Mouse (Mus musculus) olfactory bulb, adult 2 months (tissue): Measurements from ENCODE around the gene Ascc1.

ENCODE experiments used
- CTCF ChIP-seq: fragments of 200-500 bp; IDR thresholded peaks from 2 replicates; pipeline ENCODE4 v1.5.1; 2012; ENCODE audit warnings: low read depth, mild to moderate bottlenecking, low read length, moderate library complexity; ENCODE audit not compliant: insufficient read depth
- POLR2A ChIP-seq: fragments of 200-500 bp; IDR thresholded peaks from 2 replicates; pipeline ENCODE4 v1.6.1; 2012; ENCODE audit warnings: mild to moderate bottlenecking, low read depth, low read length, moderate library complexity; ENCODE audit not compliant: insufficient read depth

DNA sequence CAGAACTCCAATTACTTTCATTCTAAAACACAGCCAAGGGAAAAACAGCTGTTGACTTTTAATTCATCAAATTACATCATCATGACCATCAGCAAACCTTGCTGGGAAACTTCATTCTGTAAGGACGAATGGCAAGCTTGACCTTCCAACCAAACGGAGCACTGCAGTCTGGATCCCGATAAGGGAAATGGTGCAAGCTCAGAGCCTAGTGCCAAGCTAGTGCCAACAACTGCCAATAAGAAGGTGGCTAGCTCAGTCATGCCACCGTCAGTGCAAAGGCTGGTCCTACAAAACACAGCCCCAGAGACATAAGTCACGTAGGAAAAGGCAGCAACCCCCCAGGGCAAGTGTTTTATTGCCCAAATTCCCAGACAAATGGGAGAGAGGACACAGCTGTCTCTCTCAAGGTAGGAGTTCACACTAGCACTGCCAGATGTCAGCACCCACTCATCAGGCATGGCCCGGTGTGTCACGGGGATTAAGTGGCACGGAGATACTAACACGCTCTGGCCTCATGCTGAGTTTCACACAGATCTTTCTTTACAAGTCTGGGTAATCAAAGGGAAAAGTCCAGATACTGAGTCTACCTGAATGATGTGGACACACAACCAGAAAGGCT lies 11.2 kb upstream of the Ascc1 start:
- TF ChIP-seq POLR2A (no peak), CTCF (no peak)
